Mouse (Mus musculus) left cerebral cortex, adult 2 months (tissue): ENCODE results near the gene Psmc2. TPM values are rescaled to one million over a fixed set of nuclear protein-coding genes. Genes with fewer than 3 reads are reported as not detected.

Experiments
- DNase-seq, 2 experiments: peaks; one replicate each; pipeline ENCODE4 v3.0.0; 2021 to 2022; ENCODE audit warnings: low spot score in 2 of 2, mixed read lengths in 1 of 2; ENCODE audit errors: extremely low spot score in 1 of 2
- H3K27ac ChIP-seq: fragments of 200-600 bp; 2 replicates; pipeline ENCODE4 v1.8.1; 2022
- H3K4me3 ChIP-seq: fragments of 200-600 bp; 2 replicates; pipeline ENCODE4 v1.8.1; 2022
- CTCF ChIP-seq: fragments of 200-600 bp; IDR thresholded peaks from 2 replicates; pipeline ENCODE4 v1.8.1; 2022; ENCODE audit warnings: antibody characterized with exemption, mild to moderate bottlenecking, moderate library complexity
- intact Hi-C: fragments of 180-260 bp; cut with DNase I; formaldehyde crosslinking; loops from one replicate; pipeline ENCODE4 v1.15.1; 2025
- total RNA-seq, 2 experiments: library from RNA; stranded (reverse); gene quantifications; 2 replicates each; pipeline ENCODE4 v1.2.3; 2021

Gene Psmc2
- total RNA-seq, 2 experiments from 2014 or later = 105 to 113 TPM

GRCm38 (mm10) chr5:21813994-21814393 is 28.9 kb downstream of the Psmc2 start:
- no peak overlapping the region for H3K27ac ChIP-seq
- no peak overlapping the region for H3K4me3 ChIP-seq
- intact Hi-C loops = no loop called here
- DNase-seq = peak in 1 of 2 experiments; percentile 28
- peak; percentile 60 for TF ChIP-seq CTCF

- H3K27ac ChIP-seq = no peak overlapping the region
- no peak overlapping the region for H3K4me3 ChIP-seq
- DNase-seq = no peak
- intact Hi-C loops = no loop called here
- no peak for TF ChIP-seq CTCF
Measured at GRCm38 (mm10) chr5:21826370-21826769, 41.3 kb downstream of the Psmc2 start.

GRCm38 (mm10) chr5:21827643-21828042 is 42.6 kb downstream of the Psmc2 start:
- intact Hi-C loops = no loop called here
- H3K27ac ChIP-seq = no peak overlapping the region
- no peak for DNase-seq
- no peak overlapping the region for H3K4me3 ChIP-seq
- TF ChIP-seq CTCF = no peak

- intact Hi-C loops = no loop called here
- DNase-seq = no peak
- no peak for TF ChIP-seq CTCF
- Histone ChIP-seq H3K27ac (no peak overlapping the region), H3K4me3 (no peak overlapping the region)
Measured at GRCm38 (mm10) chr5:21828855-21829254, 43.8 kb downstream of the Psmc2 start.

- intact Hi-C loops = no loop called here
- Histone ChIP-seq H3K4me3 (no peak overlapping the region), H3K27ac (no peak overlapping the region)
- TF ChIP-seq CTCF = no peak
- no peak for DNase-seq
Measured at GRCm38 (mm10) chr5:21831761-21832160, 46.7 kb downstream of the Psmc2 start.

GRCm38 (mm10) chr5:21844676-21845075 is 59.6 kb downstream of the Psmc2 start:
- Histone ChIP-seq H3K27ac (no peak overlapping the region), H3K4me3 (no peak overlapping the region)
- no peak for DNase-seq
- intact Hi-C loops = no loop called here
- peak; percentile 47 for TF ChIP-seq CTCF

DNA sequence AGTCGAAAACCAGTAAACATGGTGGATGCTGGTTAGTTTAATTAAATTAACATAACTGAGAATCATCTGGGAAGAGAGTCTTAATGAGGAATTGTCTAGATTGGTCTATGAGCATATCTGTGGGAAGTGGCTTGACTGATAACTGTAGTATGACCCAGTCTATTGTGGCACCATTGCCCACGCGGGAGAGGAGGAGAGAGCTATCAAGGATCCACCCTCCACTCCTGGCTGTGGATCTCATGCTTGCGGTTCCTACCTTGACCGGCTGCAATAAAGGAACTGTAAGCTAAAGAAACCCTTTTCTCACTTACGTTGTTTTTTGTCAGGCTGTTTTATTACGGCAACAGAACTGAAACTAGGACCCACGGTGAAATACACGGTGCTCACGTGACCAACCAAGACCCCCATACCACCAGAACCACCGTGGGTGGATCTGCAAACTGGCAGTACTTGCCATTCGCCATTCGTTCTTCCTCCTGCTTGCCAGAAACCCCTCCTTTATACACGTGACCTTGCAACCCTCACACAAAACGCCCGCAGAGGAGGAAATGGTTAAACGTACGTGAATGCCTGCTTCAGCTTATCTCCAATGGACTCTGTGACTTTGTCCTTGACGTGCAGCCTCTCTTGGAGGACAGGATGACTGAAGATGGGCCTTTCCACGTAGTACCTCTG is 61.7 kb downstream of the Psmc2 start:
- no peak for DNase-seq
- TF ChIP-seq CTCF = no peak
- intact Hi-C loops = no loop called here
- no peak overlapping the region for H3K27ac ChIP-seq
- no peak overlapping the region for H3K4me3 ChIP-seq

DNA sequence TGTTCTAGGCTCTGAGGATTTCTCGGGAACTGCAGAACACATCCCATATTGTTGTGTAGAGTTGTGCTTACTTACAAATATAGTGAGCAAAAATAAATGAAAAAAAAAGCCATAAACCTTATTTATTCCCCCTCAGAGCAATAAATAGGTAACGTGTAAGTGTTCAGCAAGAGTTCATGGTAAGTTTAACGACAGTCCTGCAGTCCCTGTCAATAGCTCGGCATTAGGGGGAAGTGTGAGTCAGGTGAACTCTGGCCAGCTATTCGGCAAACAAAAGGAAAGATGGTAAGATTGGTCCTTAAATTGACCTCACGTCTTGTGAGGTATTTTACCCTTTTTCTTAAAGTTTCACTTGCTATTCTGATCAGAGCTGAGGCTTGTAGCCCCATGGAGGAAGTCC is 62.4 kb downstream of the Psmc2 start:
- H3K27ac ChIP-seq = no peak overlapping the region
- intact Hi-C loops = no loop called here
- no peak overlapping the region for H3K4me3 ChIP-seq
- TF ChIP-seq CTCF = no peak
- no peak for DNase-seq

- H3K4me3 ChIP-seq = no peak overlapping the region
- no peak for TF ChIP-seq CTCF
- H3K27ac ChIP-seq = no peak overlapping the region
- intact Hi-C loops = no loop called here
- no peak for DNase-seq
Measured at GRCm38 (mm10) chr5:21851679-21852340, 66.7 kb downstream of the Psmc2 start.

Other genes starting within 250 kb of the Psmc2 start
- under 1 TPM; 0.25 to 0.37 TPM for gene Lrrc17, start 241.7 kb upstream of the Psmc2 start, total RNA-seq
- gene Fbxl13, start 139.6 kb upstream of the Psmc2 start, total RNA-seq = under 1 TPM; 0.18 to 0.19 TPM
- gene Armc10, start 139.5 kb upstream of the Psmc2 start, total RNA-seq = 10 to 100 TPM; 19.2 to 20.9 TPM
- 10 to 100 TPM; 13.5 to 15.5 TPM for gene Napepld, start 83.9 kb upstream of the Psmc2 start, total RNA-seq
- gene Pmpcb, start 48.1 kb upstream of the Psmc2 start, total RNA-seq = 10 to 100 TPM; 66.8 to 68.7 TPM
- 10 to 100 TPM; 34.4 to 34.9 TPM for gene Dnajc2, start within 50 bp of the Psmc2 start, total RNA-seq
- 1 to 10 TPM in 1 of 2 experiments, under 1 TPM in 1; 0.37 to 1.1 TPM for gene Slc26a5, start 80.3 kb downstream of the Psmc2 start, total RNA-seq